Mouse (Mus musculus) left cerebral cortex, adult 8-10 months (tissue): Measurements from ENCODE around the gene Osbp. TPM values are rescaled to one million over a fixed set of nuclear protein-coding genes. Genes with fewer than 3 reads are reported as not detected.
A peak's percentile ranks its signal among the peaks of the same experiment; 100 is the strongest.
"Not testable (repeated sequence)": the region's sequence is repeated elsewhere in the genome, so short reads cannot be mapped to it uniquely, and the experiment has no call there.

Experiments used
- DNase-seq, 2 experiments: peaks; one replicate each; pipeline ENCODE4 v3.0.0; 2022; ENCODE audit warnings: low spot score in 2 of 2
- total RNA-seq, 4 experiments: library from RNA; stranded (reverse); gene quantifications; 2 replicates each; pipeline ENCODE4 v1.2.4; 2022

Osbp gene
- 10 to 100 TPM; 56.8 to 62.7 (median 59.6) TPM for total RNA-seq

DNA sequence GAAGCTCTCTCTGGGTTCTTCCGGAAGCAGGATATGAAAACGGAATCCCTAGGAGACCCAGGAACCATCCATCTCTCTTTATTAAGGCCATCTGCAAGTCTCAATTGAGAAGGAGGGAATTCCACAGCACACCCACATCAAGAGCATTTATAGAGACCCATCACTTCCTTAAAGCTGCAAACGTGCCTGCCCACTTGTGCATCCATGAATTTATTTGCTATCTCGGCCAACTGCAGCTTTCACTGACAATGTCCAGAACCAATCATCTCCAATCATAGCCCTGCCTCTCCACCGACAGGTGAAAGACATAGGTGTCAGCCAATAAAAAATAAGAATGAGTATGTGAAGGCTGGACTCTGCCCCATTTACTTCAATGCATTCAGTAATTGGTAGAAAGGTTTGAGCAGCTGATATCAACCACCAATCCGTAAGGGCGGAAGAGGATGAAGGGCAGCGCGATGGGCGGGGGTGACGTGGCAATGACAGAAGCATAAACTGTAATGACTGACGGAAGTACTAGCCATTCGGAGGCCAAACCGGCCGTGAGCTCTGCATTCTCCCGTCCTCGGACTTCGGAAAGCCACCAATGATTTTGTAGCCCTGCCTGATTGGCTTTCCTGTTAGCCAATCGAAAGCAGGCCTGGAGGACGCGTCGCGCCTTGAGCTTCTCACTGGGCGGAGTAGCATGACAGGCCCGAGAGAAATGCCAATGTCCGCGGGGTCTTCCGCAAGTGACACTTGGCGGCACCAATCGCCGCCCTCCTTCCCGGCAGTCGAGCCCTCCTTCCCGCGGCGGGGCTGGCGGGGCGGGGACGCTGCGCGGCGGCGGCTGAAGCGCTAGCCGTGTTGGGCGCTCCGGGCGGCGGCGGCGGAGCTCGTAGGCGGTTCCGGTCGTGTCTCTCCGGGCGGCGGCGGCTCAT lies at the start of gene Osbp:
Gene Osbp (plus strand): TSS at position 919 of the 920 bp plus-strand sequence.
- DNase-seq = peak; percentile 99 to 100

DNA sequence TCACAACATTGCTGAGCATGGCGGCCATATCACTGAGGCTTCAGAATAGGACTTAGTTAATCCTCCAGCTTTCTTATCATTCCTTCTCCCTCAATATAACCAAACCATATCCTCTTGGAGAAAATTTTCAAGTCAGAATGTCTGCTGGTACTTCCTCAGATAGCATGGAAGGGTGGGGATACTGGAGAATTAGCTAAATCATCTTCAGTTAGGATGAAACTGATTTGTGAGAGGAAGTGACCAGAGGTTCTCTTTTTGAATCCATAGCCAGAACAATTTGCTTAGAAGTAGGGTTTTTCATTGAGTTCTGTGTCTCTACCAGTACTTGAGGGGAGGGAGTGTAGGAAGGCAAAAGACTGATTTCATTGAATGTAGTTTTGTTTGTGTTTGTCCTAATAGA lies 43.7 kb upstream of the Osbp start:
- DNase-seq = no peak

DNA sequence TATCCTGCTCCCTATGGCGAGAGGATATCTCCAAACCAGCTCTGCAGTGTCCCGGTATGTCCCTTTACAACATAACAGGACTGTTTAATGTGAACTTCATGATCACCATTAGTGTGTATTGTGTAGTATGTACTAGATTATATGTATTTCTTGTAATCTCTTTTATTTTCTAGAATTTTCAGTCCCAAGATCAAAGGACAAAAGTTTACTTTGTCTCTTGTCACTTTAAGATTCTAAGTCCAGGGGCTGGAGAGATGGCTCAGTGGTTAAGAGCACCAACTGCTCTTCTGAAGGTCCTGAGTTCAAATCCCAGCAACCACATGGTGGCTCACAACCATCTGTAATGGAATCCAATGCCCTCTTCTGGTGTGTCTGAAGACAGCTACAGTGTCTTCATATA lies 43.2 kb upstream of the Osbp start:
- DNase-seq = not testable (repeated sequence)

DNA sequence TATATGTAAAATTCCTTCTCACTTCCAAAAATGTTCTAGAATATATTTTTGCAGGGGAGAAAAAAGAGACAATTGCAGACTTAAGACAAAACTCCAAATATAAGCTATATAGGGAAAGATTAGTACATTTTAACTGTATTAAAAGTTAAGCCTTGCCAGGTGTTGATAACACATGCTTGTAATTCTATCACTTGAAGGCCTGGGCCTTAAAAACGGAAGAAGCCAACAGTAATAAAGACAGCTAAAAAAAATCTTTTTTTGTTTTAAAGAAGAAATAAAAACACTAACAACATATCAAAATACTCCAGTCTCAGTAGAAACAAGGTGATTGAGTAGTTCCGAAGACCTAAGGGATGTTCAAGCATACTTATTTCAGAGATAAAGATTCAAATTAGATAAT lies 39.4 kb upstream of the Osbp start:
- DNase-seq = no peak

DNA sequence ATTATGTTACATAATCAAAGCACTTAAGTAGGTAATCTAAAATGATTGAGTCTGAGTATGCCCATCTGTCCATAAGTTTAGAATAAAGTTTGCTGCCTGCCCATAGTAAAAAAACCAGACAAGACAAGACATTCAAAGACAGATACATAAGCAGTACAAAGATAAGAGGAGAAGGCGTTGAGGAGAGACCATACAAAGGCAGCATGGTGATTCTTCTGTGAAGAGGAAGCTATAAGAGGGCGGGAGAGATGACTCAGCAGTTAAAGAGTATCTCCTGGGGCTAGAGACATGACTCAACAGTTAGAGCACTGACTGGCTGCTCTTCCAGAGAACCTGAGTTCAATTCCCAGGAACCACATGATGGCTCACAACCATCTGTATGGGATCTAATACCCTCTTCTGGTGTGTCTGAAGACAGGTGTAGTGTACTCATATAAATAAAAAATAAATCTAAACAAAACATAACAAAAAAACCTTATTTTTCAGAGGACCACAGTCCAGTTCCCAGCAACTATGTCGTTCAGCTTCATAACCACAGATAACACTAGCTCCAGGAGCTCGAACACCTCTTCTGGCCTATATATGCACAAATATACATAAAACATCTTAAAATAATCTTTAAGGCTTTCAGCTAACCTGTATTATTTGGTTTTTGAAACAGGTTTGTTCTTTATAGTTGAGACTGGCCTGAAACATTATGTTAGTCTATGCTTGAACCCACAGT lies 37.6 kb upstream of the Osbp start:
- DNase-seq = no peak

DNA sequence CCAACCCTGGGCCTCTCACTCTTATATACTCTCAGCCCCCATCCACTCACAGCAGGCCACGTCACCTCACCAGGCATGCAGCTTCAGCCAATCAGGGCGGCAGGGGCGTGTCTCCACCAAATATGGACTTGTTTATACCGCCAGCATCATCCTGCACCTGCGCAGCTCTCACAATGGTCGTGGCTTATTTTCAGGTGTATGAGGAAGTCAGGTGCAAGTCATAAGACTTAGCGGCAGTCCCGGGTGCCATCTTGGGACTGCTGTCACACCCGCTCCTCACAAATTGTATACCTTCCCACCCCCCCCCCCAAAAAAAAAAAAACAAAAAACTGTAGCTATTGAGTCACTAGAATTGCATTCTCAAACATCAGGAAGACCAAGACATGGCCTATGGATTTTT lies 19.3 kb upstream of the Osbp start:
- DNase-seq = not testable (repeated sequence)

DNA sequence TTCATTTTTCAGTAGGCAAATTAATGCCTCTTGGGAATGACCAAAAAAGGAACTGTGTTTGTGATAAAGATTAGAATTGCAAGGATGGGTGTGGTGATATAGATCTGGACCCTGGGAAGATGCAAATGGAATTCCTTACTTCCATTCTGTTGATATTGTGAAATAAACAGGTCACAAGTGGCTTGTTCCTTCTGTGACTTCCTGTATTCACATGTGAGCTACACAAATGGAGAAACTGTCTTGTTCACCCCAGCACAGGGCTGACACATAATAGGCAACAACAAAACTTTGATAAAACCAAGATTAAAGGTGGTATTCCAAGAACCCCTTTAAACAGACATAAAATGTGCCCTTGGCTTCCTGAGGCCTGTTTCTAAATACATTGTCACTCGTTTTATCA lies 15.9 kb upstream of the Osbp start:
- DNase-seq = no peak

DNA sequence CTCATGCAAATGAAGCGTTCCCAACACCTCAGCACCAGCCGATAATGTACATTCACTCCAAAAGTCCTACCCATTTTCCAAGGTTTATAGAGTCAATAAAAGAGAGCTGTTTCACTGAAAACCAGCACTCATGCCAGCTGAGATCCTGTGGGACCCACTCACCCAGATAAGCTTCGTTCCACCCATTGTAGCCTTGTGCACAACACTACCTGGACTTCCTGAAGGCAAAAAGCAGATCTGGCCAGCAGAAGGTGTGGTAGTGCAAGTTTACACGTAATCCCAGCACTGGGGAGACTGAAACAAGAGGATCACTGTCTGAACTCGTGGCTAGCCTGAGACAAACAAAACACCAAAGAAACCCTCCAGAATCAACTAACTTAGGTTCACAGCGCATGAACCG lies 15.0 kb upstream of the Osbp start:
- no peak for DNase-seq

DNA sequence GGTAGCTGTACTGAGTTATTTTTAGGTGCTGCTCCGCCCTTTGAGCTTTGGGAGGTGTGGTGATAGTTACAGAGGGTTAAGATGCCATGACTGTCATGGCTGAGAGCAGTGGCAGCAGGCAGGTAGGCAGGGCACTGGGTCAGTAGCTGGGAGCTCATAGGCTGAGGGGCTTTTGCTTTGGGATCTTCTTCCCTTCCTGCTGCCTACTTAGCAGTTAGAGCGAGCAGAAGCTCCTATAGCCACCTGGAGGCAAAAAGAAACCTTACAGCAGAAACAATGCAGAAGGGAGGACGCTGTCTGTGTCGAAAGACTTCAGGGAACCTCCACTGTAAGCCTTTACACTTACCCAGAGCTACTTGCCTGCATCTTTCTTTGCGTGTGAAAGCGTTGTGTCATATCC lies 11.5 kb upstream of the Osbp start:
- DNase-seq = no peak

DNA sequence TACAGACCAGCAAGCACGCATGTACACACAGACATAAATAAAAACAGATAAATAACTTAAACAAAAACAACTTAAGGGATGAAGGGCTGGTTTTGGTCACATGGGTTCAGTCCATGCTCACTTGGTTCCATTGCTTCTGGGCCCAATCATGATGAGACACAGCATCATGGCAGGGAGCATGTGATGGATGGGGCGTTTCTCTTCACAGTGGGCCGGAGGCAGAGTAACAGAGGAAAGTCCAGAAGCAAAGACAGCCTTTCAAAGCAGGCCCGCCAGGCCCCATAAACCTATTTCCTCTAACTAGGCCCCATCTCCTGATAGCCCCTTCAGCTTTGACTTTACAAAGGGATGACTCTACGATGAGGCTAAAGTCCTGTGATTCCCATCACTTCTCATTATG lies 9.1 kb upstream of the Osbp start:
- no peak for DNase-seq

DNA sequence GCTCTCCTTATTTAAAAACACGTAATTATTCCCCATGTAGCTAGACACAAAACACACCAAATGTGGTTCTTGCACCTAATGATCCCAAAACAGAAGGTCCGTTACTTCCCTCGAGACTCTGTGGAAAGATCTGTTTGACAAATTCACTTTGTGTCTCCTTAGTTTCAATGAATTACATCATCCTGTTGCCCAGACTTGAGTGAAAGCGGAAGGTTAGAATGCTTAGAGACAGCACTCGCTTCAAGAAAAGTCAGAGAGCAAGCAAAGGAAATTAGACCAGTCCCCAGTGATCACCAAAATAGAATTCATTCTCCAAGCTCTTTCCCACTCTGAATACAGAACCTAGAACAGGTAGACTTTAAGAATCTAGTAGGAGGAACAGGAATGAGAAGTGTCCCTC lies 8.3 kb upstream of the Osbp start:
- DNase-seq = no peak

DNA sequence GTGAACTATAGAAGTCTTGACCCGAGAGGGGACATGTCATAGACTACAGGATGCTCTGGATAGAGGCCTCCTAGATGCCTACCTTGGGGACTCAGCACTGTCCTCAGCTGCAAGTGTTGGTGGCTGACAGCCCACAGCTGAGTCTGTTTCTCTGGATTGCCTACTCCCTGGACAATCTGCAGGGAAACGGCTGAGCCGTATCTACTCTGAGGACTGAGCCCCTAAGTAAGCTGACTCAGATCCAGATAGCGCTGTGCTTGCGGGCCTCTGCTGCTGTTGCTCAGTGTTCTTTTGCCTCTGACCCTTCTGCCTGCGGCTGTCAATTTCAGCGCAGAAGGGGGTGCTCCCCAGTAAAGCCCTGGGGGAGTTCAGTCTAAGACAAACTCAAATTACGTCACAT lies 7.9 kb upstream of the Osbp start:
- DNase-seq = no peak

DNA sequence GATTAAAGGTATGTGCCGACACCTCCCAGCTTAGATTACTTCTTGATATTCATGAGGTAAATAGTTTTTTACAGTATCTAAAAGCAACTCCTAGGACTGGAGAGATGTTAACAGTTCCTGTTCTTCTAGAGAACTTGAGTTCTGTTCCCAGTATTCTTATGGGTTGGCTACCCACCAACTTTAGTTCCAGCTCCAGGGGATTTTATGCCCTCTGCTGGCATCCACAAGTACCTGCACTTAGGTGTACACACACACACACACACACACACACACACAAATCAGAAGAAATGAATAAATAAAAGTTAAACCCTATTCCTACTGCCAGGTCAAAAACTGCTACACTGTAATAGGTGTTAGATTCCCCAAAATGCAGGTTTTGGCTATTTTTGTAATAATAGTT lies 1.5 kb upstream of the Osbp start:
- DNase-seq = no peak

DNA sequence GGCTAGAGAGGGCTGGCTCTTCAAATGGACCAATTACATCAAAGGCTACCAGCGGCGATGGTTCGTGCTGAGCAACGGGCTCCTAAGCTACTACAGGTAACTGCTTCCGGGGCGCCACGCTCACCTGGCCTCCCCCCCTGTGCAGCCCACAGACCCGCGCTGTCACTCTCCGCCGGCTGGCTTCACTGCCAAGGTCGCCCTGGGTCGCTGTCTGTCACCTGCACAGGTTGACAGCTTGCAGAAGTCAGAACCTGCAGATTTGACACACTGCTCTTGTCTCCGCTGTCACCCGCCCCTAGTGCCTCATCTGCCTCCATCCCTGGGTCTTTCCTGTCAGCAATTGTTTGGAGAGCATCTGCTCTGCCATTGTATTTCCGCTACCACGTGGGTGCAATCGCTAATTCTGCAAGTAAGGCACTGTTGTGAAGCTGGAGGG lies 478 bp downstream of the Osbp start:
- peak; percentile 37 to 51 for DNase-seq

DNA sequence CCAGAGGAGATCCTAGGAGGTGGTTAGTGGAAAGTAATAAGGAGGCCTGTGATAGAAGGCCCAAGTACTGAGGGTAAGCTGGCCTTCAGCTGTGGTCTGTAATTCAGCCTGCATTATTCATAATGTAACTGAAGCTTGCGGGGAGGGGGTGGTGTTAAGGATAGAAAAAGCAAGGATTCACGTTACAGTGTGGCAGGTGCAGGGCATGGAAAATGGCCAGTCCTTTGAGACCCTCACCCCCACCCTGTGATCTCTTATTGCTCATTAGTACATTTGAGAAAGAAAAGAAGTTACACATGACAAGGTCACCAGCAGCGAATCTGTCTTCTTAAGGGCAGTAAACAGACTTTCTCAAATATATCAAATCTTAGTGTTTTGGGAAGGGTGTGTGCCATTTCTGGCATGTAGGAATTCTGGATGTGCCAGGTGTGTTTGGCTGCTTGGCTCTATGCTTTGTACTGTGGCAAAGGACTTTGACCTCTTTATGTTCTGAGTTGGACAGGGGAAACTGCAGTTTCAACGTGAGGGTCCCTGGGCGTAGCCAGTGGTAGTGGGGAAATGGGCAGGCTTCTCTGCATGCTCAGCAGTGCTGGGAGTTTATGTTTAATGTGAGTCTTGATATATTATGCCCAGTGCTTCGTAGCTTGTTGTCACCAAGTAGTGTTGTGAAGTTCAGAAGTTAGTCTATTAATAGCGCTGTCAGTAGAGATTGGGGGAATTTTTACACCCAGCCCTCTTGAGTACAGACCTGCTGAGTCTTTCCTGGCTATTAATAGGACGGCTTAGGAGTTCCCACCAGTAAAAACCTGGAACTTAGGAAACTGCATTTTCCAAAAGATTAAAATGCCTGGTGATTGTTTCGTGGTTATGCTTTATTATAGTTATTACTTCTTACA lies 3.7 kb downstream of the Osbp start:
- DNase-seq = no peak

DNA sequence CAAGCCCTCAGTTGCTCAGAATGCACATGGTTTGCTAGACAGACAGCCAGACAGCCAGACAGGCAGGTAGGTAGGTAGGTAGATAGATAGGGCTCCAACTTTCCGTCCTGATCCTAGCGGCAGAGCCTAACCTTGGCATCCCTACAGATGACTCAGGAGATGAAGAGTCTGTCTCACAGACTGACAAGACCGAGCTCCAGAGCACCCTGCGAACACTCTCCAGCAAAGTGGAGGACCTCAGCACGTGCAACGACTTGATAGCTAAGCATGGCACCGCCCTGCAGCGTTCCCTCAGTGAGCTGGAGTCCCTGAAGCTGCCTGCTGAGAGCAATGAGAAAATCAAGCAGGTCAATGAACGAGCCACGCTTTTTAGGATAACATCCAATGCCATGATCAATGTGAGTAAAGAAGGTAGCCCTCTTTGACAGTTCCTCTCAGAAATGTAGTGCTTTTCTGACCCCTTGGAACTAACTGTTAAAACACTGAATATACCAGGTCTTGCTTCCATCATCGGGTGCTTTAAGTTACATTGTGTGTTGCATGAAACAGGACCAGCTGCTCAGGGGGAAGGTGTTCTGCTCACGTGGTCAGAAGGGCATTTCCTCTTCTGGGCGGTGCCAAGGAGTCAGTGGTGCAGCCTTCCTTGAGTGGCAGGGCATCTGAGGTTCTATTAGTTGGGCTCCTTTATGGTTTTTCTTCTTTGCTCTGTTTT lies 7.9 kb downstream of the Osbp start:
- no peak for DNase-seq

DNA sequence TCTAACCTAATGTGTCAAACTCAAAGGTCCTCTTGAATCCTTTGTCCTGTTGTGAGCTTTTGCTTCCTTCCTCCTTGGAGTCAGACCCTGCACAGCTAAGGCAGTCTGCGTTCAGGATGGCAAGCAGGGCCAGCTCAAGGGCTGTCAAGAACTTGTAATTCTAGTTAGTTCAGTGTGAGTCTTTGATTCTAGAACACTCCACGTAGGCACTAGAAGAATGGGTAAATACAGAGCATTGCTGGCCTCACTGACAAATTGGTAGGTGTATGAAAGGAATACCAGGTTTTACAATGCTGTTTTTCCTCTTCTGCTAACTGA lies 8.4 kb downstream of the Osbp start:
- no peak for DNase-seq

DNA sequence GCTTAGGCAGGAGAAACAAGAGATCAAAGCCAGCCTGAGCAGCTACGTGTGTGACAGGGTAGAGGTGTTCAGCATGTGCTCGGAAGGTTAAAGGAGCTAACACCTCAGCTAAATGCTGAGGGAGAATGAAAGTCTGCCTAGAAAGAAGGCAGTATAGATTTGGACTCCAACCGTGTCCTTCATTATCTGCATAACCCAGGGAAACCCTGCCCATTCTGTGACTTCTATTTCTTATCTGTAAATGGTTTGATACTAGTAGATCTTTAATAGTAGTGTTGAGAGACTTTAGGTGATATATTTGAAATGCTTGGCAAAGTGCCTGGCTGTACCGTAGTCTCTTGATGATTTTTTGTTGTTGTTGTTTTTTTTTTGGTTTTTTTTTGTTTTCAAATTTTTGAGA lies 9.9 kb downstream of the Osbp start:
- DNase-seq = no peak

DNA sequence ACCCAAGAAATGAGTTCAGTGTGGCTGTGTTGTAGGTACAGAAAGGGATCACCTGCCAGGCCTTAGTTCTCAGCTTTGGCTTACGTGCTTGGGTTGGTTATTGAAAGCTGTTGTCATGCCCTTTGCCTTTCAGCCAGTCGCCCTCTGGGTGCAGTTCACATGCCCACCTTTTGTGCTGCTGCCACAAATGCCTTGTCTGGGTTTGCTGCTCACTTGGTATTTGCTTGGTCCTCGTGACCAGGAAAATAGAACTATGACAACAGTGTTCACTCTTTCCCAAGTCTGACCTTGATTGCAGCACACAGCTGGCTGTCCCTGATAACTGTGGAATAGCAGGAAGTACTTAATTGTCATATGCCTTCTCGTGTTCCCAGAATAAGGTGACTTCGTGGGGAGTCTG lies 11.6 kb downstream of the Osbp start:
- DNase-seq = no peak

DNA sequence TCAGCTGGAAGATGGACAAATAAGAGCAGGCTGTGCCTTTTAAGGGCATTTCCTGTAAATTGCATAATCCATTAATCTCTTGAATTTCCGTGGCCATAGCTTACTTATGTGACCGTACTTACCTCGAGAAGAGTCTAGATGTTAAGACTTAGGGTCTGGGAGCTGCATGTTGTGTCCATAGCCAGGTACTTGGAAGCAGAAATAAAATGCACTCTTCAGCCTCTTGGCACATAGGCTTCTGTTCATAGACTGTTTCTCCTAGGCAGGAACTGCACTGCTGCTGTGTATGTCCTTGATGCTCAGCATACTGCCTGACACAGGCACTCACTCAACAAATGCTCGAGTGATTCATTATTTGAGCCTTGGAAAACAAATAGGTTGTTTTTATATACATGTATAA lies 14.7 kb downstream of the Osbp start:
- DNase-seq = no peak

DNA sequence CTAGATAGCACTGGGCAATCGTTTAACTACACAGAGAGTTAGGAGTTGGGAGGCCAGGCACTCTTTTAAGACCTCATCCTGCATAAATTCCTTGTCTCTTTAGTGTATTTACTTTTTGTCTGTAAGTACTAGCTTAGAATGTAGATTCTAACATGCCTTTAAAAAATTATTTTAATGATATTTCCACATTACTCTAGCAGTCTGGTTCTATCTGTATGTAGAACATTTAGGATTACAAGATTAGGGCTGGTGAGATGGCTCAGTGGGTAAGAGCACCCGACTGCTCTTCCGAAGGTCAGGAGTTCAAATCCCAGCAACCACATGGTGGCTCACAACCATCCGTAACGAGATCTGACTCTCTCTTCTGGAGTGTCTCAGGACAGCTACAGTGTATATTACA lies 18.9 kb downstream of the Osbp start:
- not testable (repeated sequence) for DNase-seq
